Mouse (Mus musculus) liver, adult 2 months (tissue): ENCODE data around the gene Itk. TPM values are rescaled to one million over a fixed set of nuclear protein-coding genes. Genes with fewer than 3 reads are reported as not detected.

Experiments
- DNase-seq: peaks from one replicate; pipeline ENCODE4 v3.0.0-alpha.2; 2011; ENCODE audit warnings: low read depth, low spot score; ENCODE audit errors: extremely low read depth
- H3K27ac ChIP-seq: fragments of 200-500 bp; replicated peaks from 2 replicates; pipeline ENCODE4 v1.5.1; 2012; ENCODE audit warnings: low read depth, mild to moderate bottlenecking, control low read depth, inconsistent platforms, low read length; ENCODE audit not compliant: insufficient read depth
- H3K27me3 ChIP-seq: fragments of 200-500 bp; 2 replicates; pipeline ENCODE4 v1.6.1; 2012; ENCODE audit warnings: mild to moderate bottlenecking, moderate library complexity, low read length, inconsistent platforms; ENCODE audit not compliant: control insufficient read depth, insufficient read depth
- H3K36me3 ChIP-seq: fragments of 200-500 bp; 2 replicates; pipeline ENCODE4 v1.6.1; 2012; ENCODE audit warnings: low read length, inconsistent platforms; ENCODE audit not compliant: control insufficient read depth, insufficient read depth
- H3K4me1 ChIP-seq: fragments of 200-500 bp; 2 replicates; pipeline ENCODE4 v1.6.1; 2011; ENCODE audit warnings: low read length; ENCODE audit not compliant: control insufficient read depth, insufficient read depth
- H3K4me3 ChIP-seq: fragments of 200-500 bp; 2 replicates; pipeline ENCODE4 v1.5.1; 2011; ENCODE audit warnings: low read depth, mild to moderate bottlenecking, control low read depth, low read length, moderate library complexity; ENCODE audit not compliant: insufficient read depth
- H3K79me2 ChIP-seq: fragments of 200-500 bp; 2 replicates; pipeline ENCODE4 v1.6.1; 2012; ENCODE audit warnings: inconsistent platforms, mild to moderate bottlenecking, low read length, moderate library complexity; ENCODE audit not compliant: control insufficient read depth, insufficient read depth
- H3K9ac ChIP-seq: fragments of 200-500 bp; 2 replicates; pipeline ENCODE4 v1.6.1; 2012; ENCODE audit warnings: low read depth, mild to moderate bottlenecking, control low read depth, inconsistent platforms, low read length
- CTCF ChIP-seq: fragments of 200-500 bp; IDR thresholded peaks from 2 replicates; pipeline ENCODE4 v1.5.1; 2011; ENCODE audit warnings: low read depth, low read length, control low read depth
- POLR2A ChIP-seq: fragments of 200-500 bp; IDR thresholded peaks from 2 replicates; pipeline ENCODE4 v1.6.1; 2011; ENCODE audit warnings: low read length, control low read depth; ENCODE audit not compliant: insufficient read depth; ENCODE audit errors: extremely low read depth
- WGBS: fragments of 180-500 bp; shearing (Covaris S2); methylation state at CpG from one replicate; pipeline ENCODE4 v1.1.7; 2018; 5-methylcytosine and 5-hydroxymethylcytosine counted together
- polyA plus RNA-seq: library from polyadenylated mRNA; depleted of rRNA; stranded (reverse); fragments of >200 nt; gene quantifications from 2 replicates; pipeline ENCODE4 v1.2.3, GENCODE M21; 2012
- total RNA-seq: library from RNA; depleted of rRNA; stranded (reverse); fragments of >200 nt; gene quantifications from 2 replicates; pipeline ENCODE4 v1.2.3, GENCODE M21; 2014

Gene Itk
- total and polyA plus RNA-seq, 2 experiments: 0.22 to 0.46 TPM

DNA sequence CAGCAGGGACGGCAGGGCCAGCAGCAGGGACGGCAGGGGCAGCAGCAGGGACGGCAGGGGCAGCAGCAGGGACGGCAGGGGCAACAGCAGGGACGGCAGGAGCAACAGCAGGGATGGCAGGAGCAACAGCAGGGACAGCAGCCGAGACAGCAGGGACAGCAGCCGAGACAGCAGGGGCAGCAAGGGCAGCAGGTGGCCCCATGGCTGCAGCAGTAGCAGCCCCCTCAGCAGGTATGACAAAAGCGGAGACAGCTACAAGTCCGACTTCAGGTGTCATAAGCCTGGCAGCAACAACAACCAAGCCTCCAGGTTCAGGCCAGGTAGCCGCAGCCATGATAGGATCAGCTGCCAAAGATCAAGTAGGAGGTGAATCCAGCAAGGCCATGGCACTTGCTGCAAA is 17.4 kb upstream of the Itk start:
- 68% methylated on average over 10 of the region's 10 CpGs for WGBS
- no peak overlapping the region for H3K9ac ChIP-seq

DNA sequence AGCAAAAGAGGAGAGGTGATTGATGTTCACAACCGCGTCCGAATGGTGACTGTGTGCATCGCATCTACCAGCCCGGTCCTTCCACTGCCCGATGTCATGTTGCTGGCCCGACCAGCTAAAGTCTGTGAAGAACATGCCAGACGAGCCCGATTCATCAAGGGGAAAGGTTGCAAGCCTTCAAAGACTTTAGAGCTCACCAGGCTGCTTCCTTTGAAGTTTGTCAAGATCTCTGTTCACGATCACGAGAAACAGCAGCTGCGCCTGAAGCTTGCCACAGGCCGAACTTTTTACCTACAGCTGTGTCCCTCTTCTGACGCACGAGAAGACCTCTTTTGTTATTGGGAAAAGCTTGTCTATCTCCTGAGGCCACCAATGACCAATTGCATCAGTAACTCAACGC is 15.7 kb upstream of the Itk start:
- 91% methylated on average over 16 of the region's 16 CpGs for WGBS

More for the DNA sequence above, 17.4 kb upstream of the Itk start:
- H3K4me1 ChIP-seq: no peaks in the 10 kb centered on the region
- H3K4me3 ChIP-seq: no peak overlapping the region
- TF ChIP-seq POLR2A (no peak), CTCF (no peak)
- H3K36me3 ChIP-seq: no peaks in the 10 kb centered on the region
- H3K79me2 ChIP-seq: no peaks in the 10 kb centered on the region
- no peak overlapping the region for H3K27ac ChIP-seq
- DNase-seq: no peak
- no peaks in the 10 kb centered on the region; the same call in 1 of the 2 replicates for H3K27me3 ChIP-seq

DNA sequence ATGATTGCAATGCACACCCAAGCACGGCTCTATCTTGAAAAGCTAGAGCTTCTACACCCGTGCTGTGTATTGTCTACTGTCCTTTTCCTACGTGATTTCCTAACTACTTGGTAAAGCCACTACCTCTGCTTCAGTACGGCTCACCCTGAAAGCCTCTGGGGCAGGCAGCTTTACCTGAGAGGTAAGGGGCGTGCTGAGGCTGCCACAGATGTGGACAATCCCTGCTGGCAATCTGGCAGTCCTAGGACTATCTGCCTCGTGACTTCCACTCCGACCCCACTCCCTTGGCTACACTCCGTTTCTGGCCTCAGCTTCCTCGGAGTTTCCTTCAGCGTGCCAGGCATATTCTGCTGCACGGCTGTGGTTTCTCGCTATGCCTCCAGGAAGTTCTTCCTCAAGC is 12.2 kb upstream of the Itk start:
- Histone ChIP-seq H3K27me3 (no peaks in the 10 kb centered on the region; the same call in 1 of the 2 replicates), H3K9ac (no peak overlapping the region), H3K79me2 (no peaks in the 10 kb centered on the region), H3K27ac (no peak overlapping the region), H3K4me3 (no peak overlapping the region), H3K36me3 (no peaks in the 10 kb centered on the region), H3K4me1 (no peaks in the 10 kb centered on the region)
- no peak for DNase-seq
- 56% methylated on average over 12 of the region's 12 CpGs for WGBS
- TF ChIP-seq CTCF: no peak
- TF ChIP-seq POLR2A: no peak

More for the DNA sequence above, 15.7 kb upstream of the Itk start:
- DNase-seq: no peak
- Histone ChIP-seq H3K79me2 (no peaks in the 10 kb centered on the region), H3K4me1 (no peaks in the 10 kb centered on the region), H3K27me3 (no peaks in the 10 kb centered on the region; the same call in 1 of the 2 replicates), H3K27ac (no peak overlapping the region), H3K9ac (no peak overlapping the region), H3K36me3 (no peaks in the 10 kb centered on the region), H3K4me3 (no peak overlapping the region)
- no peak for TF ChIP-seq CTCF
- TF ChIP-seq POLR2A: no peak

DNA sequence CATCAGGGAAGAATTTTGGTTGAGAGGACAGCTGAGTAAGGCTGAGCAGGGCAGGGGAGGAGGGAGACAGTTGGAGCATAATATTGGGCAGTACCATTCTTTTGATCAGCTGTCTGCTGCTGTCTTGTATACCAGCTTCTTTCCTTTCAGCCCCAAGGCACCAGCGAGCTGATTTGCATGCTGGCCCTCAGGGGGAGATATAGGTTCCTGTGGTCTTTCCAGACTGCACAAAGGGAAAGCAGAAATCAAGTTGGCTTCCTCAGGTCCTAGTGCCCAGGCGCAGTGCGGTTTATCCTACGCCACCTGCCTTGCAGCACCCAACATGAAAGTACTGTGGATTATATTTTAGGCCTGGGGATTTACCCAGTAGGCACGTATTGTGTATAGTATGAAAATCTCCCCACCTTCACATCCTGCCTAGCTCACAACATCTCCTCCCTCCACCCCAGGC is 9.6 kb upstream of the Itk start:
- Histone ChIP-seq H3K36me3 (no peaks in the 10 kb centered on the region), H3K9ac (no peak overlapping the region), H3K27ac (no peak overlapping the region), H3K4me3 (no peak overlapping the region), H3K79me2 (no peaks in the 10 kb centered on the region), H3K27me3 (no peaks in the 10 kb centered on the region), H3K4me1 (no peaks in the 10 kb centered on the region)
- TF ChIP-seq POLR2A (no peak), CTCF (no peak)
- DNase-seq: no peak
- WGBS: 85% methylated on average over 5 of the region's 5 CpGs

DNA sequence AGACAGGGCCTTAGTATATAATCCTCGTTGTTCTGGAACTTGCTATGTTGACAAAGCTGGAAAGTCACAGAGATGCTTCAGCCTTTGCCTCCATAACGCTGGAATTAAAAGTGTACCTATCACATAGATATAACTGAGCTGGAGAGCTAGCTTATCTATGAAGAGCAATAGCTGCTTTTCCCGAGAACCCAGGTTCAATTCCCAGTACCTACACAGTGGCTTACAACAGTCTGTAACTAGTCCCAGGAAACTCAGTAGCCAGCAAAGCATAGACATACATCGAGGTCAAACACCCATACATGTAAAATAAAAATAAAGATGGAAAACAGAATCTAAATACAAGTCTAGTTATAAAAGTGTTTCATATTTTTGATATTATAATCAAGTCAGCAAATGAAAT is 9.2 kb upstream of the Itk start:
- Histone ChIP-seq H3K9ac (no peak overlapping the region), H3K27me3 (no peaks in the 10 kb centered on the region), H3K27ac (no peak overlapping the region), H3K4me3 (no peak overlapping the region), H3K79me2 (no peaks in the 10 kb centered on the region), H3K4me1 (no peaks in the 10 kb centered on the region), H3K36me3 (no peaks in the 10 kb centered on the region)
- TF ChIP-seq POLR2A (no peak), CTCF (no peak)
- no peak for DNase-seq
- WGBS: 84% methylated on average over 4 of the region's 4 CpGs

DNA sequence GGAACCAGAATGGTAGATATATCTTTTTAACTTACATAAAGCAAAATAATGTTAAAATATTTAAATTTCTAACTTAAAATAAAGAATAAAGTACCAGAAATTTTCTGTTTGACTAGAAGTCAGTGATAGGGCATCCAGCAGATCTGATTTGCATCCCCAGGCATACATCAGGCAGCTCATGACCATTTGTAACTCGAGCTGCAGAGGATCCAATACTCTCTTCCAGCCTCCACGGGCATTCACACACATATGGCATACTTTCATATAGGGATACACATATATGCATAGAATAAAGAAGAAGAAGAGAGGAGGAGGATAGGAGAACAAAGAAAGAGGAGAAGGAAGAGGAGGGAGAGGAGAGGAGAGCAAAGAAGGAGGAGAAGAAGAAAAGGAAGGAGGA is 8.6 kb upstream of the Itk start:
- Histone ChIP-seq H3K36me3 (no peaks in the 10 kb centered on the region), H3K4me3 (no peak overlapping the region), H3K27me3 (no peaks in the 10 kb centered on the region), H3K79me2 (no peaks in the 10 kb centered on the region), H3K4me1 (no peaks in the 10 kb centered on the region), H3K27ac (no peak overlapping the region), H3K9ac (no peak overlapping the region)
- DNase-seq: no peak
- TF ChIP-seq CTCF (no peak), POLR2A (no peak)
- 78% methylated on average over 2 of the region's 2 CpGs for WGBS
